Mouse (Mus musculus): Measurements from ENCODE around the gene 1700001C02Rik. TPM values are rescaled to one million over a fixed set of nuclear protein-coding genes. Genes with fewer than 3 reads are reported as not detected.

The 1700001C02Rik gene
- polyA plus RNA-seq (2015; fragmentation: Nextera tagmentation; extraction: Ambion mirVana): not detected in 2 replicates

DNA sequence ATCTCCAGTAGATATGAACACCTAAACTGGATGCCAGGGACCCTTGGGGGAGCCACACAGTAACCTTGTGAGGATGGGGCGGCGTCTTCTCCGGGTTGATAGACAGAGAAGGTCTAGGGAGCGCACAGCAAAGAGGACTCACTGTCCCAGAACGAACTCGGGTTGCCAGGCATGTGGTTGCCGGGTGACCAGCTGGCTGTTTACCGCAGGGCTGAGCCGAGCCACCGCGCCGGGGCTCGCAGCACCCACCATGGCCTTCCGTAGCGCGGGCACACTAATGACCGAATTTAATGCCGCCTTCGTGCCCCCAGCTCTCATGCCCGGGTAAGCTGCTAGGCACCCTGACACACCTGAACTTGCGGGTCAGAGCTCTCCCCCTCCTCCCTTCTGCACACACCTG lies at the start of gene 1700001C02Rik:
Gene 1700001C02Rik, plus strand, starts transcription at position 187 of the 400 bp plus-strand sequence.
- no peak for ATAC-seq (ENCODE audit: low read depth)
- Histone ChIP-seq H3K4me1 (replicated peaks) (peaks cover 46% of the 10 kb centered on the region), H3K27me3 (peaks cover 54% of the 10 kb centered on the region), H3K4me3 (peak within 1 kb of the TSS; percentile 26), H3K9me3 (no peaks in the 10 kb centered on the region), H3K9ac (peak within 1 kb of the TSS; percentile 51), H3K4me2 (peak within 1 kb of the TSS; percentile 52), H3K36me3 (no peaks in the 10 kb centered on the region), H3K27ac (replicated peaks) (no peak within 1 kb of the TSS)
- 15% methylated on average over 21 of the region's 21 CpGs for WGBS

- whole genome bisulfite sequencing: 29% methylated on average over 5 of the region's 5 CpGs
Observed at GRCm38 (mm10) chr5:30416665-30417064, 49.2 kb upstream of the 1700001C02Rik start.

DNA sequence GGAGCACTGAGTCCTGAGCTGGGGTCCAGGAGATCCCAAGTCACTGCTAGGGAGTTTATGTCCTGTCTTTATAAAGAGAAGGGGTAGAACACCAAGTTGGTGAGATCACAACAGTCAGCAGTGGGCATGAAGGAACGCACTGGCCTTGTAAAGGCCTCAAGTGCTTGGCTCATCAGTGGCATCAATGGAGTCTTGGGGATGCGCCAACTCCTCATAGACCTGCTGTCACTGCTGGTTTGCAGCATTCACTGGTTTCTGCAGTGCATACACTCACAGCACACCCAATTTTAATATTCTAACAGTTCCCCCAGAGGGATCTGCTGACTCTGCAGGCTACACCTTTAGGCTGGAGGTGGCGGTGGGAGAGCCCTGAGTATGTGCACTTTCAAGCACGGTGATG lies 42.7 kb upstream of the 1700001C02Rik start:
- Histone ChIP-seq H3K4me2 (no peak overlapping the region), H3K9me3 (no peaks in the 10 kb centered on the region), H3K27me3 (no peaks in the 10 kb centered on the region), H3K9ac (no peak overlapping the region), H3K4me3 (no peak overlapping the region), H3K27ac (replicated peaks) (no peak overlapping the region), H3K36me3 (no peaks in the 10 kb centered on the region), H3K4me1 (replicated peaks) (peaks cover 6% of the 10 kb centered on the region; the same call in 1 of the 2 replicates)
- WGBS: 77% methylated on average over 4 of the region's 4 CpGs
- no peak for ATAC-seq (ENCODE audit: low read depth)

More at GRCm38 (mm10) chr5:30416665-30417064, 49.2 kb upstream of the 1700001C02Rik start:
- H3K4me2 ChIP-seq: no peak overlapping the region
- peaks cover 20% of the 10 kb centered on the region for H3K4me1 ChIP-seq (replicated peaks)
- H3K4me3 ChIP-seq: no peak overlapping the region
- H3K36me3 ChIP-seq: no peaks in the 10 kb centered on the region
- H3K27me3 ChIP-seq: no peaks in the 10 kb centered on the region
- H3K9me3 ChIP-seq: no peaks in the 10 kb centered on the region
- no peak for ATAC-seq (ENCODE audit: low read depth)
- no peak overlapping the region for H3K27ac ChIP-seq (replicated peaks)
- H3K9ac ChIP-seq: no peak overlapping the region

DNA sequence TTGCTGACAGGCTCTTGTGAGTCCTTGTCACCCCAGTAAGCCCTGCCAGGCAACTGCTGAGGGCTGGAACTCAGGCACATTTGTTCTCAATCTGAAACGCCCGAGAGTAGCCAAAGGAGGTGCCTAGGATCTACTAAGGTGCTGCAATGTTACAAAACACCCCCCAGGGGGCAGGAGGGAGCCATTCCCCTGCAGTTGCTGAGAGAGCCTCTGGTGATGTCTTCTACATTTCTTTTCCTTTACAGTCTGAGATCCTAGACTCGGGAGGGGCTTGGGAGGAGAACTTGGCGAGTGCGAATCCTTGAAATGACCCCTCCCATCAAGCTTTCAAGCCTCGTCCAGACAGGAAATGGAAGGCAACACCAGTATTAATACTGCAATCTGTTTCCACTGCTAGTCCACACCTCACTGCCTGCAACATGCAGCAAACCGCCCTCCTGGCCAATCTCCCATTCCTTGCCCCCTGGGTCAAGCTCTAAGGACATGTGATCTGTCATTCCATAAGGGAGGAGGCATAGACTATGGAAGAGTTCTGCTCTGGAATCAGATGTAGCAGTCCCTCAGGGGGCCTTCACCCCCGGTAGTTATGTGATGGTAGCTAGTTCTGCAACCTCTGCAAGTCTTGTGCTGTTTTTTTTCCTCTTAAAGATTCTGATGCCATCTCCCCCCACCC lies 42.1 kb upstream of the 1700001C02Rik start:
- no peaks in the 10 kb centered on the region for H3K27me3 ChIP-seq
- no peaks in the 10 kb centered on the region for H3K36me3 ChIP-seq
- peak; percentile 19; the same call in 1 of the 2 replicates for ATAC-seq (ENCODE audit: low read depth)
- H3K4me3 ChIP-seq: no peak overlapping the region
- no peak overlapping the region for H3K4me2 ChIP-seq
- no peak overlapping the region for H3K27ac ChIP-seq (replicated peaks)
- WGBS: 28% methylated on average over 8 of the region's 8 CpGs
- H3K9ac ChIP-seq: no peak overlapping the region
- H3K9me3 ChIP-seq: no peaks in the 10 kb centered on the region
- H3K4me1 ChIP-seq (replicated peaks): peaks cover 6% of the 10 kb centered on the region; the same call in 1 of the 2 replicates

GRCm38 (mm10) chr5:30427406-30427805 lies 38.4 kb upstream of the 1700001C02Rik start:
- Histone ChIP-seq H3K27me3 (no peaks in the 10 kb centered on the region), H3K9me3 (no peaks in the 10 kb centered on the region), H3K4me3 (no peak overlapping the region), H3K36me3 (no peaks in the 10 kb centered on the region), H3K4me2 (no peak overlapping the region), H3K27ac (replicated peaks) (no peak overlapping the region), H3K4me1 (replicated peaks) (peaks cover 6% of the 10 kb centered on the region; the same call in 1 of the 2 replicates), H3K9ac (no peak overlapping the region)
- WGBS: 91% methylated on average over 6 of the region's 6 CpGs
- no peak for ATAC-seq (ENCODE audit: low read depth)

DNA sequence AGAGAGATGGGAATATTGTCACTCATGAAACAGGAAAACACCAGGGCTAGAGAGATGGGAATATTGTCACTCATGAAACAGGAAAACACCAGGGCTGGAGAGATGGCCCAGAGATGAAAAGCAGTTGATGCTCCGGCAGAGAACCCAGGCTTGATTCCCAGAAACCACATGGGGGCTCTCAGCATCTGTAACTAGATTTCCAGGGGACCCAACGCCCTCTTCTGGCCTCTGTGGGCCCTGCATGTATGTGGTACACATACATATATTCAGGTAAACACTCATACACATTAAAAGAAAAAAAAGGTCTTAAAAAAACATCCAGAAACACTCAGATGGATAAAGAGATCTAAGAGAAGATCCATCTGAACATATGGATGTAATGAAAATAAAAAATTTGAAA lies 26.9 kb upstream of the 1700001C02Rik start:
- Histone ChIP-seq H3K4me1 (replicated peaks) (no peaks in the 10 kb centered on the region), H3K9me3 (no peaks in the 10 kb centered on the region), H3K36me3 (no peaks in the 10 kb centered on the region), H3K4me2 (no peak overlapping the region), H3K27me3 (no peaks in the 10 kb centered on the region), H3K27ac (replicated peaks) (no peak overlapping the region), H3K9ac (no peak overlapping the region), H3K4me3 (no peak overlapping the region)
- ATAC-seq (ENCODE audit: low read depth): no peak
- WGBS: 49% methylated on average over 2 of the region's 2 CpGs

DNA sequence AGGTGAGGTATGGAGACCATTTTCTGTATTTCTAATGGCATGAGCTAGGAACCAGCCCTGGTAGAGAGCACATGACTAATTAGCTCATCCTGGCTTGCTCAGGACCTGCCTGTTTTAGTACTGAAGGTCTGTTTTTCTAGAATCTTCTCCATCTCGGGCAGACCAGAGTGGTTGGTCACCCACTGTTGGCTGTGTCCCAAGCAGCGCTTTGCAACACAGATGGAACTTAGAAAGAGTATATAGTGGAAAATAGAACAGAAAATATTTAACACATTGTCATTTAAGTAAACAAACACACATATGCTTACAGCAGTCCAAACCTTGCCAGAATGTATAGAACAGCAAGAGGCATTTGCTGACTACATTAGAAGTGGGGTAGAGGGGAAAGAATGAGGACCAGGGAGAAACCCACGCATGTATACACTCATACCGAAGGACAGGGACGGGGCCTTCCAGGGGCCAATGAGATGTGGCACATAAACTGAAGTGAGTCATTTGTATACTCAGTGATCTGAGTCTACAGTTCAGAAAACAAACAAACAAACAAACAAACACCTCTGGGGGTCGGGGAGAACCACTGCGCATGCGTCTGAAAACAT lies 25.4 kb upstream of the 1700001C02Rik start:
- Histone ChIP-seq H3K9ac (no peak overlapping the region), H3K4me3 (no peak overlapping the region), H3K4me2 (no peak overlapping the region), H3K27me3 (no peaks in the 10 kb centered on the region), H3K36me3 (no peaks in the 10 kb centered on the region), H3K27ac (replicated peaks) (no peak overlapping the region), H3K4me1 (replicated peaks) (peaks cover 10% of the 10 kb centered on the region; the same call in 1 of the 2 replicates), H3K9me3 (no peaks in the 10 kb centered on the region)
- 89% methylated on average over 8 of the region's 8 CpGs for WGBS
- no peak for ATAC-seq (ENCODE audit: low read depth)

GRCm38 (mm10) chr5:30442196-30442595 lies 23.7 kb upstream of the 1700001C02Rik start:
- H3K9ac ChIP-seq: no peak overlapping the region
- 72% methylated on average over 5 of the region's 5 CpGs for WGBS
- no peak for ATAC-seq (ENCODE audit: low read depth)

DNA sequence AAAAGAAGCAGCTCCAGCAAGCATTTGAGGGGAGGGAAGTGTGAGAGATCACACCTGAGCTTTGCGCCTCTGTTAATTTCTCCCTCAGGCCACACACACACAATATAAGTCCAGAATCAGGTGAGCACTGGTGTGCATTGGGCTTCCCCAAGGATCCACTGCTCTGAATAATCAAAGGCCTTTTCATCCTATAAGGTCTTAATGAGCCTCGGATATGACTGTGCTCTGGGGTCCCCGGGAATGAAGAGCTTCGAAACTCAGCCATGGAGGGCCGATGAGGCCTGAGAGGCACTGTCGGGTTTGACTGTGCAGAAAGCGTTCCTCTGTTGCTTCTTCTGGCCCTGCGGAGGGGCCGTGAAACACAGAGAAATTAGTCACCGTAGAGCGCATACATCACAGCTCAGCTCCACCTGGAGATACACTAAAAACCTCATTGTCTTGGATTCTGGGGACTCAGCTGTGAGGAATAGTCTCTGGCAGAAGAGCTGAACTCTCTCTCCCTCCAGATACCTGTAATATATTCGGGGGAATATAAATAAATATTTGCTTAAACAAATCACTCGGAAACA lies 21.4 kb upstream of the 1700001C02Rik start:
- Histone ChIP-seq H3K9ac (no peak overlapping the region), H3K27me3 (no peaks in the 10 kb centered on the region), H3K4me2 (no peak overlapping the region), H3K27ac (replicated peaks) (peak overlapping the region; percentile 52), H3K4me3 (no peak overlapping the region), H3K4me1 (replicated peaks) (peaks cover 10% of the 10 kb centered on the region; the same call in 1 of the 2 replicates), H3K36me3 (no peaks in the 10 kb centered on the region), H3K9me3 (no peaks in the 10 kb centered on the region)
- no peak; the same call in 1 of the 2 replicates for ATAC-seq (ENCODE audit: low read depth)
- 71% methylated on average over 13 of the region's 13 CpGs for WGBS

More at GRCm38 (mm10) chr5:30442196-30442595, 23.7 kb upstream of the 1700001C02Rik start:
- peaks cover 10% of the 10 kb centered on the region; the same call in 1 of the 2 replicates for H3K4me1 ChIP-seq (replicated peaks)
- H3K27ac ChIP-seq (replicated peaks): no peak overlapping the region
- H3K27me3 ChIP-seq: no peaks in the 10 kb centered on the region
- no peaks in the 10 kb centered on the region for H3K9me3 ChIP-seq
- H3K4me2 ChIP-seq: no peak overlapping the region
- no peak overlapping the region for H3K4me3 ChIP-seq
- no peaks in the 10 kb centered on the region for H3K36me3 ChIP-seq

- Histone ChIP-seq H3K4me1 (replicated peaks) (no peaks in the 10 kb centered on the region), H3K36me3 (no peaks in the 10 kb centered on the region), H3K27me3 (peaks cover 18% of the 10 kb centered on the region), H3K27ac (replicated peaks) (no peak overlapping the region), H3K9me3 (no peaks in the 10 kb centered on the region), H3K9ac (no peak overlapping the region), H3K4me3 (no peak overlapping the region), H3K4me2 (no peak overlapping the region)
- no peak for ATAC-seq (ENCODE audit: low read depth)
- 65% methylated on average over 6 of the region's 6 CpGs for WGBS
Observed at GRCm38 (mm10) chr5:30456056-30456455, 9.8 kb upstream of the 1700001C02Rik start.

DNA sequence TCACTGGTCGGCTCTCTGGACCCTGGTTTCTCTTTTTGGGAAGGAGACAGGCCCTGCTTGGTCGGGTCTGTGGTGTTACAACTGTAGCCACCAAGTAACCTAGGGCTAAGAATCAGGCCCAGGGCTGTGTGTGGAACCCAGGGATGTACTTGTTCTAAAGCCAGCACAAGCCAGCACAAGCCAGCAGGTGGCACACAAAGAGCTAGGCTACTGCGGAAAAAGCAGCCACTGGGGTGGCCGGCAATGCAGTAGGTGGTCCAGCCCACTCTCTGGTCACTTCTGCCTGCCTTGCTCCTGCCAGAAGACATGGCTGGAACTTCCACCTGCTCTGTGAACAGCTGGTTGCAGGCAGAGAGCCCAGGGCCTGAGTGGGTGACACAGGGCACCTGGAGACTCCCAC lies 5.7 kb upstream of the 1700001C02Rik start:
- Histone ChIP-seq H3K9me3 (no peaks in the 10 kb centered on the region), H3K36me3 (no peaks in the 10 kb centered on the region), H3K4me3 (no peak overlapping the region), H3K4me1 (replicated peaks) (peaks cover 13% of the 10 kb centered on the region), H3K4me2 (no peak overlapping the region), H3K27me3 (peaks cover 38% of the 10 kb centered on the region), H3K9ac (no peak overlapping the region), H3K27ac (replicated peaks) (no peak overlapping the region)
- 33% methylated on average over 4 of the region's 4 CpGs for WGBS
- ATAC-seq (ENCODE audit: low read depth): no peak

DNA sequence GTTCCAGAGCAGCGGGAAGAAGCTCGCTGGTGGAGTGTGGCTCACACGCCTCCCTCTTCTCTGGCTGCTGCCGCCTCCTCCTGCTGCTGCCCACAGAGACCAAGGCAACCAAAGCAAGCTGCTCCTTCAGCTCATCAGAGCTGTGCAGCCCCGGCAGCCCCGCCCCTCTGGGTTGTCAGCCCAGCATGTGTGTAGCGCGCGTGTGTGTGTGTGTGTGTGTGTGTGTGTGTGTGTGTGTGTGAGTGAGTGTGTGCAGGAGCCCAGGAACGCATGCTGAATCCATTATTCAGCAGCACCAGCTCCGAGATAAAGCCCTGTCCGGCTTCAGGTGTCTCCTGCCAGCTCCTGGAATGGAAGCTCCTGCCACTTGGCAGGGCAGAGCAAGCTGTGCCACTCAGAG lies 4.0 kb upstream of the 1700001C02Rik start, which contains the start of gene Otof:
Gene Otof, minus strand, starts transcription at position 112 of the 400 bp plus-strand sequence.
- peak; percentile 70 for ATAC-seq (ENCODE audit: low read depth)
- WGBS: 36% methylated on average over 12 of the region's 12 CpGs
- no peak within 1 kb of the TSS; the same call in 1 of the 2 replicates for H3K4me3 ChIP-seq
- peak within 1 kb of the TSS; percentile 37 for H3K4me2 ChIP-seq
- no peaks in the 10 kb centered on the region for H3K9me3 ChIP-seq
- H3K4me1 ChIP-seq (replicated peaks): peaks cover 25% of the 10 kb centered on the region
- peak within 1 kb of the TSS; percentile 1; the same call in 1 of the 2 replicates for H3K9ac ChIP-seq
- no peaks in the 10 kb centered on the region for H3K36me3 ChIP-seq
- H3K27ac ChIP-seq (replicated peaks): no peak within 1 kb of the TSS; the same call in 1 of the 2 replicates
- H3K27me3 ChIP-seq: peaks cover 55% of the 10 kb centered on the region

Measured in neural tube, embryonic 13.5 days (tissue).